Mouse (Mus musculus) embryonic facial prominence, embryonic 11.5 days (tissue): ENCODE data around the gene Mansc4. TPM values are rescaled to one million over a fixed set of nuclear protein-coding genes. Genes with fewer than 3 reads are reported as not detected.

Experiments
- ATAC-seq: fragments of 200-750 bp; cut with Nextera tagmentation; replicated peaks from 2 replicates; pipeline ENCODE4 v1.8.0; 2017; ENCODE audit warnings: low read depth; ENCODE audit not compliant: insufficient number of reproducible peaks, low FRiP score, low TSS enrichment
- DNase-seq: peaks from one replicate; pipeline ENCODE4 v3.0.0-alpha.2; 2015; ENCODE audit warnings: low spot score
- H3K27ac ChIP-seq: fragments of 300-500 bp; sonication (generic); replicated peaks from 2 replicates; pipeline ENCODE4 v1.5.1; 2014; ENCODE audit warnings: mild to moderate bottlenecking, low read depth, low read length, control low read depth
- H3K27me3 ChIP-seq: fragments of 300-500 bp; sonication (generic); 2 replicates; pipeline ENCODE4 v1.6.1; 2014; ENCODE audit warnings: mild to moderate bottlenecking, low read length, moderate library complexity, mixed read lengths; ENCODE audit not compliant: control insufficient read depth, insufficient read depth
- H3K36me3 ChIP-seq: fragments of 300-500 bp; sonication (generic); replicated peaks from 2 replicates; pipeline ENCODE4 v1.6.1; 2014; ENCODE audit warnings: low read depth, mild to moderate bottlenecking, low read length, moderate library complexity, mixed read lengths; ENCODE audit not compliant: control insufficient read depth, insufficient read depth
- H3K4me1 ChIP-seq: fragments of 300-500 bp; sonication (generic); 2 replicates; pipeline ENCODE4 v1.6.1; 2014; ENCODE audit warnings: low read length, mixed read lengths; ENCODE audit not compliant: control insufficient read depth, insufficient read depth
- H3K4me2 ChIP-seq: fragments of 300-500 bp; sonication (generic); 2 replicates; pipeline ENCODE4 v1.6.1; 2014; ENCODE audit warnings: low read depth, mild to moderate bottlenecking, control low read depth, low read length, moderate library complexity
- H3K4me3 ChIP-seq: fragments of 300-500 bp; sonication (generic); 2 replicates; pipeline ENCODE4 v1.5.1; 2014; ENCODE audit warnings: low read depth, low read length, control low read depth
- H3K9ac ChIP-seq: fragments of 300-500 bp; sonication (generic); replicated peaks from 2 replicates; pipeline ENCODE4 v1.6.1; 2014; ENCODE audit warnings: mild to moderate bottlenecking, control low read depth, low read length
- H3K9me3 ChIP-seq: fragments of 300-500 bp; sonication (generic); replicated peaks from 2 replicates; pipeline ENCODE4 v1.6.1; 2016; ENCODE audit warnings: mild to moderate bottlenecking, low read length, inconsistent platforms, mixed read lengths; ENCODE audit not compliant: control insufficient read depth
- WGBS: fragments of 180-500 bp; shearing (Covaris S2); extraction: QIAGEN DNeasy Blood & Tissue Kit; methylation state at CpG from one replicate; pipeline ENCODE4 v1.1.7; 2014; 5-methylcytosine and 5-hydroxymethylcytosine counted together
- polyA plus RNA-seq: library from polyadenylated mRNA; unstranded; fragments of >200 nt; fragmentation: Nextera tagmentation; extraction: Ambion mirVana; gene quantifications from 2 replicates; pipeline ENCODE4 v1.2.1, GENCODE M21; 2014

Mansc4 gene
- polyA plus RNA-seq, 1 experiment from 2014 or later, result 1.7 TPM

DNA sequence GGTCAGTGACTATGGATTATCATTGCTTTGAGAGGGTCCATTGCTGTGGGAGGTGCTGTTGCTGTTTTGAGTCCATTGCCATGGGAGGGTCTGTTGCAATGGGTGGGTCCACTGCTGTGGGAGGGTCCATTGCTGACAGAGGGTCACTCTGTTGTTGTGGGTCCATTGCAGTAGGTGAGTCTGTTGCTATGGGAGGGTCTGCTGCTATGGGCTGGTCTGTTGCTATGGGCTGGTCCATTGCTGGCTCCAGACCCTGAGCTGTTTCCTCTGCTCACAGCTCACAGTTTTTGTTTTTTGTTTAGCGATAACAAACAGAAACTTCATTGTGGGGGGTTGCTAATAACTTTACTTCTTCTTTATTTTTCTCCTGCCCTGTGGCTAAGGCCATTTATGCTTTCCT, 18.7 kb upstream of the Mansc4 start:
- Histone ChIP-seq H3K4me2 (no peak overlapping the region), H3K4me3 (no peak overlapping the region), H3K9me3 (no peaks in the 10 kb centered on the region), H3K4me1 (no peaks in the 10 kb centered on the region), H3K36me3 (peaks cover 7% of the 10 kb centered on the region), H3K27ac (no peak overlapping the region), H3K9ac (no peak overlapping the region), H3K27me3 (no peaks in the 10 kb centered on the region)
- DNase-seq (no peak), ATAC-seq (no peak)
- 100% methylated on average over 1 of the region's 1 CpGs for WGBS

GRCm38 (mm10) chr6:147102293-147102692, 15.5 kb upstream of the Mansc4 start:
- DNase-seq (no peak), ATAC-seq (no peak)
- Histone ChIP-seq H3K36me3 (peaks cover 5% of the 10 kb centered on the region), H3K4me1 (no peaks in the 10 kb centered on the region), H3K27me3 (no peaks in the 10 kb centered on the region), H3K4me2 (no peak overlapping the region), H3K4me3 (no peak overlapping the region), H3K27ac (no peak overlapping the region), H3K9me3 (no peaks in the 10 kb centered on the region), H3K9ac (no peak overlapping the region)
- 75% methylated on average over 3 of the region's 3 CpGs for WGBS

DNA sequence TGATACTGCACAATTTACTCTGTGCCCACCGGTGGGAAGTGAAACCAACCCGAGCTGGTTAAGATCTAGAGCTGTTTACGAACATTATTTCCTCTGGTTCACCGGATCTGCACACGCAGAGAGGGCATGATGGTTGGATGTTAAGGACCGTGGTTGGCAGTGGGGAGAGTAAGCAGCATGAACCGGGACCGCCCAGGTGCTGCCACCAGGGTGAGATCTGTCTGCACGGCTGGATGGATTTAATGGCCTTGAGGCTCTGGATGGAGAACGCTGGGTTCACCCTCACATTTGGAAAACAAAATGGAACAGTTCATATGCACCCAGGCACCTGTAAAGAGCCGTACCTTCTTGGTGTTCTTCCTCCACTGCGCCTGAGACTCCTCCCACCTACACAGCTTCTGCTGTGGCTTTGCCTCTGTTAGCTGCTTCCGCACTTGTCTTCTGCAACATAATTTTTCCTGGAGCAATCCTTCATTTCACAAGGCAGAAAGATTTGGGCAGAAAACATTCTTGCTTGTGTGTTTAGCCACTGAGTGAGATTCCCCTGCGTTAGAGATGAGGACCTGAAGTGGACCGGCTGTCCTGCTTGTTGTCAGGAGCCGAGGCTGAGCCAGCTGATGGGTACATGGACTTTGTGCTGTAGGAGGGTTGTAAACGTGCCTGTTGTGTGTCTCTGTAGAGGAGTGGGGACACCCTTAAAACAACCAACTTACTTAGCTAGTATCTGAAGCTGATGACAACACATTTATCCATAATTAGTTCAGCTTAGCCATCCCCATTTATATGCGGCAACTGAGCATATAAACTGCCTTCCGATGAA, 12.8 kb upstream of the Mansc4 start:
- ATAC-seq, result no peak
- 79% methylated on average over 19 of the region's 19 CpGs for WGBS
- no peak overlapping the region for H3K9ac ChIP-seq

GRCm38 (mm10) chr6:147097346-147097929, 10.6 kb upstream of the Mansc4 start:
- ATAC-seq (no peak), DNase-seq (no peak)
- Histone ChIP-seq H3K27ac (no peak overlapping the region), H3K36me3 (no peaks in the 10 kb centered on the region), H3K27me3 (no peaks in the 10 kb centered on the region), H3K9ac (no peak overlapping the region), H3K4me2 (no peak overlapping the region), H3K4me1 (no peaks in the 10 kb centered on the region), H3K9me3 (no peaks in the 10 kb centered on the region), H3K4me3 (no peak overlapping the region)
- WGBS, result 31% methylated on average over 8 of the region's 8 CpGs

More for the DNA sequence above, 12.8 kb upstream of the Mansc4 start:
- Histone ChIP-seq H3K4me3 (no peak overlapping the region), H3K27me3 (no peaks in the 10 kb centered on the region), H3K9me3 (no peaks in the 10 kb centered on the region), H3K4me2 (no peak overlapping the region), H3K36me3 (no peaks in the 10 kb centered on the region), H3K27ac (no peak overlapping the region), H3K4me1 (no peaks in the 10 kb centered on the region)
- no peak for DNase-seq

DNA sequence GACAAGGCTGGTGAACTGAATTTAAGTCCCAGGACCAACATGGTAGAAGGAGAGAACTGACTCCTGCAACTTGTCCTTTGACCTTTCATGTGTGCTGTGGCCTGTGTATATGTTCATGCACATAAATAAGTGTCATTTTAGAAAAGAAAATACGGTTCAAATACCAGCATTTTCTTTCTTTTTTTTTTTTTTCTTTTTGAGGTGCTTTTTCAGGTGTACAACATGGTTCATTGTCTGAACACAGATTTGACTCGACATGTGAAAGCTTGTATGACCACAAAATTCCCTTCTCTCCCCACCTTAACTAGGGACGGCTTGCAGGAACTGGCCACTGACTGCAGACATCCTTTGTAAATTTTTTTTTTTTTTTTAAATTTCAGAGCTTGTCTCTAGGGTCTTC, 10.1 kb upstream of the Mansc4 start:
- no peak for DNase-seq
- Histone ChIP-seq H3K27me3 (no peaks in the 10 kb centered on the region), H3K4me3 (no peak overlapping the region), H3K4me2 (no peak overlapping the region), H3K9ac (no peak overlapping the region), H3K9me3 (no peaks in the 10 kb centered on the region), H3K4me1 (no peaks in the 10 kb centered on the region), H3K36me3 (no peaks in the 10 kb centered on the region), H3K27ac (no peak overlapping the region)
- ATAC-seq, result no peak
- WGBS, result 61% methylated on average over 3 of the region's 3 CpGs

GRCm38 (mm10) chr6:147096109-147096508, 9.3 kb upstream of the Mansc4 start:
- no peaks in the 10 kb centered on the region for H3K27me3 ChIP-seq
- WGBS, result 95% methylated on average over 4 of the region's 4 CpGs
- H3K9me3 ChIP-seq, result no peaks in the 10 kb centered on the region
- H3K27ac ChIP-seq, result no peak overlapping the region
- H3K9ac ChIP-seq, result no peak overlapping the region
- H3K36me3 ChIP-seq, result no peaks in the 10 kb centered on the region
- no peak overlapping the region for H3K4me2 ChIP-seq
- ATAC-seq (no peak), DNase-seq (no peak)
- no peak overlapping the region for H3K4me3 ChIP-seq
- H3K4me1 ChIP-seq, result no peaks in the 10 kb centered on the region

GRCm38 (mm10) chr6:147094771-147095170, 7.9 kb upstream of the Mansc4 start:
- Histone ChIP-seq H3K27me3 (no peaks in the 10 kb centered on the region), H3K4me2 (no peak overlapping the region), H3K27ac (no peak overlapping the region), H3K4me1 (no peaks in the 10 kb centered on the region), H3K4me3 (no peak overlapping the region), H3K9ac (no peak overlapping the region), H3K9me3 (no peaks in the 10 kb centered on the region), H3K36me3 (no peaks in the 10 kb centered on the region)
- no peak for DNase-seq
- no peak for ATAC-seq
- WGBS, result 82% methylated on average over 7 of the region's 7 CpGs

DNA sequence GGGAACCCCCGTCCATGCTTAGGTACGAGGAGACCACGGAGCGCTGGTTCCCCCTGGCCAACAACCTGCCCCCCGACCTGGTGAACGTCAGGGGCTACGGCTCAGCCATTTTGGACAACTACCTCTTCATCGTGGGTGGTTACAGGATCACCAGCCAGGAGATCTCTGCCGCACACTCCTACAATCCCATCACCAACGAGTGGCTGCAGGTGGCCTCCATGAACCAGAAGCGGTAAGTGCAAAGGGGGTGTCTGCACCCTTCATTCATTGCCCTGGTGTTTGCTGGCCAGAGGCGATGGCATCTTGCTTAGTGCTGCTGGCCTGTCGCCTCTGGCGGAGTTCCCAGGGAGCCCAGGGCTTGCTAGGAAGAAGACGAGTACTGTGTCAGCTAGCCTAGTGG, 5.3 kb upstream of the Mansc4 start:
- Histone ChIP-seq H3K36me3 (no peaks in the 10 kb centered on the region), H3K4me2 (peak overlapping the region; percentile 99), H3K9me3 (no peaks in the 10 kb centered on the region), H3K4me3 (peak overlapping the region; percentile 53), H3K27ac (0 out of 2 replicates have a peak overlapping the region, but pooled peaks have one; percentile 54), H3K4me1 (no peaks in the 10 kb centered on the region), H3K27me3 (no peaks in the 10 kb centered on the region), H3K9ac (peak overlapping the region; percentile 78)
- DNase-seq (no peak), ATAC-seq (no peak)
- WGBS, result 1% methylated on average over 15 of the region's 15 CpGs
